Mouse (Mus musculus) MEL (cell line): ENCODE measurements around the gene Alkbh7. TPM values are rescaled to one million over a fixed set of nuclear protein-coding genes. Genes with fewer than 3 reads are reported as not detected.

ENCODE experiments used
- DNase-seq: peaks from one replicate; pipeline ENCODE4 v3.0.0; 2011; ENCODE audit warnings: low read depth, low spot score
- H3K27ac ChIP-seq: 2 replicates; pipeline ENCODE4 v1.5.1; 2012; ENCODE audit warnings: low read depth, mild to moderate bottlenecking, control low read depth, low read length, moderate library complexity; ENCODE audit not compliant: control insufficient read depth
- H3K27me3 ChIP-seq, 2 experiments: fragments of 150-350 bp in 1 of 2; sonication (generic) in 1 of 2; 2 replicates each; pipeline ENCODE4 v1.6.1; 2012; ENCODE audit warnings: low read length in 2 of 2, mild to moderate bottlenecking in 2 of 2, improper control_type of control experiment in 1 of 2, moderate library complexity in 1 of 2; ENCODE audit not compliant: insufficient read depth in 2 of 2, control insufficient read depth in 1 of 2
- H3K36me3 ChIP-seq, 2 experiments: 2 replicates each; pipeline ENCODE4 v1.6.1; 2012 to 2014; ENCODE audit warnings: low read length in 2 of 2, improper control_type of control experiment in 1 of 2, inconsistent platforms in 1 of 2, mild to moderate bottlenecking in 1 of 2; ENCODE audit not compliant: insufficient read depth in 2 of 2, control insufficient read depth in 1 of 2
- H3K4me1 ChIP-seq, 2 experiments: fragments of 150-350 bp in 1 of 2; sonication (generic) in 1 of 2; 2 replicates each; pipeline ENCODE4 v1.6.1; 2012; ENCODE audit warnings: low read length in 2 of 2, improper control_type of control experiment in 1 of 2, mild to moderate bottlenecking in 1 of 2; ENCODE audit not compliant: insufficient read depth in 2 of 2, control insufficient read depth in 1 of 2
- H3K4me3 ChIP-seq, 2 experiments: fragments of 150-350 bp in 1 of 2; sonication (generic) in 1 of 2; 2 replicates each; pipeline ENCODE4 v1.5.1; 2012; ENCODE audit warnings: low read depth in 2 of 2, low read length in 2 of 2, mild to moderate bottlenecking in 2 of 2, moderate library complexity in 2 of 2, control low read depth in 1 of 2, improper control_type of control experiment in 1 of 2; ENCODE audit not compliant: control insufficient read depth in 1 of 2, insufficient read depth in 1 of 2
- H3K79me2 ChIP-seq: 2 replicates; pipeline ENCODE4 v1.6.1; 2012; ENCODE audit warnings: mild to moderate bottlenecking, low read length, moderate library complexity; ENCODE audit not compliant: control insufficient read depth, poor library complexity, insufficient read depth
- H3K9ac ChIP-seq: 2 replicates; pipeline ENCODE4 v1.6.1; 2012; ENCODE audit warnings: low read depth, mild to moderate bottlenecking, control low read depth, low read length, moderate library complexity; ENCODE audit not compliant: control insufficient read depth, poor library complexity, severe bottlenecking
- H3K9me3 ChIP-seq: fragments of 150-350 bp; sonication (generic); replicated peaks from 2 replicates; pipeline ENCODE4 v1.6.1; 2012; ENCODE audit warnings: mild to moderate bottlenecking, low read length, improper control_type of control experiment, moderate library complexity; ENCODE audit not compliant: insufficient read depth
- BHLHE40 ChIP-seq: IDR thresholded peaks from 2 replicates; pipeline ENCODE4 v1.6.1; 2012; ENCODE audit warnings: low read depth, mild to moderate bottlenecking, inconsistent platforms, low read length, improper control_type of control experiment, borderline replicate concordance
- CHD1 ChIP-seq: IDR thresholded peaks from 2 replicates; pipeline ENCODE4 v1.6.1; 2012; ENCODE audit warnings: low read depth, mild to moderate bottlenecking, inconsistent platforms, low read length, improper control_type of control experiment
- CTCF ChIP-seq, 3 experiments: IDR thresholded peaks in 2 of 3; conservative IDR thresholded peaks in 1 of 3; 2 replicates each; pipeline ENCODE4 v1.5.1; 2011 to 2012; ENCODE audit warnings: low read length in 3 of 3, low read depth in 2 of 3, mild to moderate bottlenecking in 2 of 3, improper control_type of control experiment in 1 of 3, inconsistent platforms in 1 of 3, mixed read lengths in 1 of 3, moderate library complexity in 1 of 3; ENCODE audit not compliant: control insufficient read depth in 1 of 3, insufficient read depth in 1 of 3, poor library complexity in 1 of 3, severe bottlenecking in 1 of 3
- E2F4 ChIP-seq: IDR thresholded peaks from 2 replicates; pipeline ENCODE4 v1.6.1; 2011; ENCODE audit warnings: low read depth, low read length, improper control_type of control experiment, borderline replicate concordance
- EP300 ChIP-seq, 2 experiments: IDR thresholded peaks; 2 replicates each; pipeline ENCODE4 v1.6.1; 2011; ENCODE audit warnings: improper control_type of control experiment in 2 of 2, low read length in 2 of 2, low read depth in 1 of 2, mild to moderate bottlenecking in 1 of 2
- GABPA ChIP-seq: IDR thresholded peaks from 2 replicates; pipeline ENCODE4 v1.6.1; 2012; ENCODE audit warnings: low read depth, mild to moderate bottlenecking, inconsistent platforms, low read length, improper control_type of control experiment, moderate library complexity
- HCFC1 ChIP-seq: IDR thresholded peaks from 2 replicates; pipeline ENCODE4 v1.6.1; 2012; ENCODE audit warnings: low read depth, mild to moderate bottlenecking, inconsistent platforms, low read length, improper control_type of control experiment, moderate library complexity
- MAX ChIP-seq: IDR thresholded peaks from 2 replicates; pipeline ENCODE4 v1.6.1; 2011; ENCODE audit warnings: low read length, improper control_type of control experiment
- MAZ ChIP-seq: IDR thresholded peaks from 2 replicates; pipeline ENCODE4 v1.6.1; 2012; ENCODE audit warnings: low read depth, mild to moderate bottlenecking, inconsistent platforms, low read length, improper control_type of control experiment
- MEF2A ChIP-seq: IDR thresholded peaks from 2 replicates; pipeline ENCODE4 v1.6.1; 2014; ENCODE audit warnings: low read depth, mild to moderate bottlenecking, inconsistent platforms, low read length, improper control_type of control experiment; ENCODE audit not compliant: poor library complexity, insufficient replicate concordance, severe bottlenecking; ENCODE audit errors: extremely low read depth
- MYB ChIP-seq: IDR thresholded peaks from 2 replicates; pipeline ENCODE4 v1.6.1; 2011; ENCODE audit warnings: mild to moderate bottlenecking, low read depth, low read length, improper control_type of control experiment
- NRF1 ChIP-seq: IDR thresholded peaks from 2 replicates; pipeline ENCODE4 v1.6.1; 2014; ENCODE audit warnings: low read depth, mild to moderate bottlenecking, inconsistent platforms, low read length, improper control_type of control experiment, moderate library complexity; ENCODE audit not compliant: poor library complexity, insufficient read depth, severe bottlenecking
- POLR2A ChIP-seq, 2 experiments: IDR thresholded peaks; 2 replicates each; pipeline ENCODE4 v1.6.1; 2011 to 2012; ENCODE audit warnings: low read length in 2 of 2, mild to moderate bottlenecking in 2 of 2, control low read depth in 1 of 2, improper control_type of control experiment in 1 of 2, low read depth in 1 of 2, moderate library complexity in 1 of 2; ENCODE audit not compliant: control insufficient read depth in 1 of 2, insufficient read depth in 1 of 2, poor library complexity in 1 of 2
- SMC3 ChIP-seq: IDR thresholded peaks from 2 replicates; pipeline ENCODE4 v1.6.1; 2011; ENCODE audit warnings: low read depth, low read length, improper control_type of control experiment
- TAL1 ChIP-seq: IDR thresholded peaks from 2 replicates; pipeline ENCODE4 v1.6.1; 2012; ENCODE audit warnings: mild to moderate bottlenecking, inconsistent platforms, low read length, moderate library complexity, mixed read lengths
- USF1 ChIP-seq: IDR thresholded peaks from 2 replicates; pipeline ENCODE4 v1.6.1; 2014; ENCODE audit warnings: low read depth, mild to moderate bottlenecking, inconsistent platforms, low read length, improper control_type of control experiment, moderate library complexity
- USF2 ChIP-seq, 2 experiments: IDR thresholded peaks; 2 replicates each; pipeline ENCODE4 v1.6.1; 2011 to 2012; ENCODE audit warnings: improper control_type of control experiment in 2 of 2, low read length in 2 of 2, borderline replicate concordance in 1 of 2, inconsistent platforms in 1 of 2, low read depth in 1 of 2, mild to moderate bottlenecking in 1 of 2; ENCODE audit not compliant: insufficient read depth in 1 of 2
- ZC3H11A ChIP-seq: IDR thresholded peaks from 2 replicates; pipeline ENCODE4 v1.6.1; 2012; ENCODE audit warnings: low read depth, mild to moderate bottlenecking, inconsistent platforms, low read length, improper control_type of control experiment
- polyA plus RNA-seq, 2 experiments: library from polyadenylated mRNA; stranded (reverse) in 1 of 2; unstranded in 1 of 2; fragments of >175 nt in 1 of 2; fragments of >200 nt in 1 of 2; gene quantifications; 2 replicates each; pipeline versions ENCODE4 v1.2.1 to v1.2.4; 2012; ENCODE audit warnings: low replicate concordance in 2 of 2, low read depth in 1 of 2; ENCODE audit not compliant: insufficient read length in 2 of 2, insufficient read depth in 1 of 2, missing spikeins in 1 of 2
- total RNA-seq: library from RNA; depleted of rRNA; stranded (reverse); fragments of 300-350 nt; gene quantifications from 2 replicates; pipeline ENCODE4 v1.2.3, GENCODE M21; 2012

Alkbh7 gene
- total and polyA plus RNA-seq, 3 experiments, result 18.9 to 26.4 TPM; not detected in 1

DNA sequence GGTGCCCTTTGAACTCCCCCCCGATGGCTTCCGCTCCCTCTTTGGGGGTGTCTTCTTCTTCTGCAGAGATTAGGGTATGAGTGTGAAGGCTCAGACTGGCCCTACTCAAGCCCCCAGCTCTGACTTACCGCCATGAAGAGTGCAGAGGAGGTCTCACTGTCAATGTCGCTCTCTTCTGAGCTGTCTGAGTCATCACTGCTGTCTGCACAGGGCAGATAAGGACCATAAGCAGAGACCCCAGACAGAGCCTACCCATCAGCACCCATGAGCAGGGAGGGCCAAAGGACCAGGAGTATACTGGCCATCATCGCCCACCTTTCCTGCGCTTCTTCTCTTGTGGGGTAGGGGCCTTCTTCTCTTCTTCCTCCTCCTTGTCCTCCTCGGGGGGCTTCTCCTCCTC is 6.9 kb downstream of the Alkbh7 start (continued):
- TF ChIP-seq MEF2A (no peak), MAX (no peak), MYB (no peak), E2F4 (no peak), EP300 (IDR thresholded peaks at IDR 0.05; ENCODE audit: low read depth in 1 of 2, low read length in 2 of 2) (peak; percentile 53 to 58; a peak in 2 of 4 replicates), SMC3 (no peak), USF1 (no peak), USF2 (IDR thresholded peaks at IDR 0.05; ENCODE audit: borderline replicate concordance in 1 of 2, insufficient read depth in 1 of 2, low read depth in 1 of 2, low read length in 2 of 2) (no peak), GABPA (no peak), HCFC1 (no peak), CHD1 (no peak), NRF1 (no peak), BHLHE40 (no peak)

DNA sequence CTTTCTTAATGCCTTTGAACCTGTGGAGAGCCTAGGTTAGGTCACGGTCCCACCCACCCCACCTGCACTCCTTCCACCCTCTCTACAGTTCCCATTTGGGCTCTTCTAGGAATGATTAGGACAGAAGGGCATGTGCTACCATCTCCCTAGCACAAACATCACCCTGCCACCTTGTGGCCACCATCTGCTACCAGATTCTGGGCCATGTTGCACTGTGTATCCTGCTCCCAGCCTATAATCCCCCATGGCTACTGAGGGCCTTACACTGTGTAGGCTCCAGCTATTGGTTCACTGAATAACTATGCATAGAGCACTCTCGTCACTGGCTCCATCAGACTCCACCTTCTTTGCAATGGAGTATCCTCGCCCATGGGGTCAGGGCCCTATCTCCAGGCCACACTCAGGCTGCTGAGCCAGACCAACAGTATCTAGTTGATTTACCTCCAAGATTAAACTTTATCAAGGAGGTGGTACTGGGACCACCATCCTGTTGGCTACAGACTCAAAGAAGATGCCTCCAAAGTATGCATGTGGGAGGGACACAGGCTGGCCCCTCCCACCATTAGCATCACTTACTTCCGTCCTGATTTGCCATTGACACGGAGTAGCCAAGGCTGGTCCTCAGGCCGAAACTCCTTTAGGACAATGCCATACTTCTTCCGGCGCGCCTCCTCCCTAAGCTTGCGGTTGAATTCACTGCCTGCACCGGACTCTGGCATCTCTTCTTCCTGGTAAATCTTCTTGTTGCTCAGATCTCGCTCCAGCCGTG is 10.2 kb downstream of the Alkbh7 start:
- Histone ChIP-seq H3K4me3 (no peak overlapping the region), H3K27ac (no peak overlapping the region), H3K9ac (no peak overlapping the region), H3K9me3 (no peaks in the 10 kb centered on the region), H3K4me1 (peaks cover 9 to 31% of the 10 kb centered on the region in 2 experiments; a peak in 3 of 4 replicates), H3K79me2 (peaks cover 20% of the 10 kb centered on the region), H3K27me3 (no peaks in the 10 kb centered on the region), H3K36me3 (peaks cover 2 to 23% of the 10 kb centered on the region in 2 experiments)
- TF ChIP-seq CTCF (IDR thresholded peaks at IDR 0.05 in 2 of 3, conservative IDR thresholded peaks at IDR 0.05 in 1 of 3; ENCODE audit: control insufficient read depth in 1 of 3, insufficient read depth in 1 of 3, low read depth in 2 of 3, low read length in 3 of 3, poor library complexity in 1 of 3, severe bottlenecking in 1 of 3) (peak in 2 of 3 experiments; percentile 32 to 40; a peak in 5 of 6 replicates), USF1 (no peak), MAZ (no peak), SMC3 (peak; percentile 35)
- no peak for DNase-seq

DNA sequence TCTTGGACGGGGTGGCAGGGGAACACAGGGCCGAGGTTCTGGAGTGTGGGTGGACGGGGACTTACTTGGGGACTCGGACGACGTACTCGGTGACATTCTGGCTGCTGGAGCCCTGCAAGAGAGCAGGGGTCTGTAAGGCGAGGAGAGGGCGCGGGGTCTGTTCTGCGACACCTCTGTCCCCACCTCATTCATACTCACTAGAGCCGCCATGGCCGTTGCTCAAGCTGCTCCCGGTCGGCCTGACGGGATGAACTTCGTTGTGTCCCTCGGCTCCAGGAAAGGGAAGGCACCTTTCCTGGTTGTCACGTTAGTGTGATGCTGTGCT is 13.7 kb downstream of the Alkbh7 start:
- peaks cover 20% of the 10 kb centered on the region for H3K79me2 ChIP-seq
- peaks cover 6 to 17% of the 10 kb centered on the region in 2 experiments; a peak in 3 of 4 replicates for H3K4me1 ChIP-seq

More for the DNA sequence above, 13.7 kb downstream of the Alkbh7 start:
- Histone ChIP-seq H3K4me3 (peak overlapping the region; percentile 73 to 87), H3K27ac (peak overlapping the region; percentile 76), H3K9ac (peak overlapping the region; percentile 88), H3K27me3 (no peaks in the 10 kb centered on the region), H3K36me3 (peaks cover under 1 to 10% of the 10 kb centered on the region in 2 experiments), H3K9me3 (no peaks in the 10 kb centered on the region)
- DNase-seq, result no peak
- TF ChIP-seq NRF1 (no peak), MAX (no peak), HCFC1 (no peak), TAL1 (no peak), BHLHE40 (no peak), USF1 (no peak), ZC3H11A (no peak), POLR2A (IDR thresholded peaks at IDR 0.05; ENCODE audit: control insufficient read depth in 1 of 2, insufficient read depth in 1 of 2, low read depth in 1 of 2, low read length in 2 of 2, poor library complexity in 1 of 2) (no peak), MAZ (no peak), USF2 (IDR thresholded peaks at IDR 0.05; ENCODE audit: borderline replicate concordance in 1 of 2, insufficient read depth in 1 of 2, low read depth in 1 of 2, low read length in 2 of 2) (no peak)
